Mouse (Mus musculus) spleen, postnatal 4 days (tissue): ENCODE measurements at regions not wholly inside any gene's neighbourhood (a gene's known extent, or its start where the extent isn't known, plus 50 kb on each side); places are given as distances from the start of the nearest gene placed in this dataset.
A peak's percentile ranks its signal among the peaks of the same experiment; 100 is the strongest.

ENCODE experiments used
- DNase-seq, 2 experiments: peaks; one replicate each; pipeline ENCODE4 v3.0.0; 2022; ENCODE audit warnings: low spot score in 2 of 2

DNA sequence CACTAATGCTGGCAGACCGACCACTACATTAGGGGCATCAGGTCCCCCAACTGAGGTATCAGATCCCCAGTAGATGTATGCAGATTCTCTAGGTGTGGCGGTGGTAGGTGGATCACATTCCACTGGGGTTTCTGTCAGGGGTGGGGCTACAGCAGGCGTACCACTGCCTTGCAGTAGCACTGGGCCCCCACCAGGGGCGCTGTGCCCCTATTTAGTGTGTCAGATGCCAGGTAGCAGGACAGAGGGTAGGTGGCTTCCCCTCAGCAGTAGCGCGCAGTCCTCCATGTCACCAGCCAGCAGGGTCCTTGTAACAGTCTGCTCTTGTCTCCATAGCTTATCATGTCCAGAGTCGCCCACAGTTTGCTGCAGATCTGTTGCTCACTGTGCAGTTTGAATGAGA is 169.9 kb upstream of the Kcnab2 start:
- no peak for DNase-seq

DNA sequence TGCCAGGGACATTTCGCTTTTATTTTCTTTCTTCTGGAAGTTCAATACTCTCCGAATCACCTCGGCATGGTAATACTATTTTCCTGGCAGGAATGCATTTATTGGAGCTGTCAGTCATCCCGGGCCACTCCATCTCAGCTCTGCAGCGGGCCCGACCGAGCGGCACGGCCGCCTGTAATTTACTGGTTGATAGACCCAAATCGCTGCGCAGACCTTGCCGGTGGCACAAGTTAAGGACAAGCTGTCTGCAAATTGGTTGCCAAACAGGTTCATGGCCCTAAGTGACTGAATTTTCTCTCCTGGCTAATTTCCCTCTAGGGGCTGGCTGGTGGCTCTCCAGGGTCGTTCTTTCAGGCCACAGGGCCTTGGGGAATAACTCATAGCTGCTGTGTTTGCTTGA is 169.4 kb upstream of the Kcnab2 start:
- DNase-seq, result no peak

DNA sequence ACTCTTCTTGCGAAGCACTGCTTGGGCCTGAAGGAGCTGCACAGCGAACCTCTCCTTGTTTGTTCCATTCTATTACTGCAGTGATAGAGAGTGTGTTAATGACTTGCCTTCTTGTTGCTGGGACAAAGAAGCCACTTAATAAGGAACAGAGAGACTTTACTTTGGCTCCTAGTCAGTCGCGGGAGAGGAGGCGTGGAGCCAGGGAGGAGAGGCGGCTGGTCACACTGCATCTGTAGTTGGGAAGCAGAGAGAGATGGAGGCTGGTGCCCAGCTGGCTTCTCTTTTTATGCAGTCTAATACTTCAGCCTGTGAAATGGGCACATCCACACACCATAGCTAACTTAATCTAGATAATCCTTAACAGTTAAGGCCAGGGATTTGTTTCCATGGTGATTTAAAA is 159.4 kb upstream of the Kcnab2 start:
- no peak for DNase-seq

DNA sequence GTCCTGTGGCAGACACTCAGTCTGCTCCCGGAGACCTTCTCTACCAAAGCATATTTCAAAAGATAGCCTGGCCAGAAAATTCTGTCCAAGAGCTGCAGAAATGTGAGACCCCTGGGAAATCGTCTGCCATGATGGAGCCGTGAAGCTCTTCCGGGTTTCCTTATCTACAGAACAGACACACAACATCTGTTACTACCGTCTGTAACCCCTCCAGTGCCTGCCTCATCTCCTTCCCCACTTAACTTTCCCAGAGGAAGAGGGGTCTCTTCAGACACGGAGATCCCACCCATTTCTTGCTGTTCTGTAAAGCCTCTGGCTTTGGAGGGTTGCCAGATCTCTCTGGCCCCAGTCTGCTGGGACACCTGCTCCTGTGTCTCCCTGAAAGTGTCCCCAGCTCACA is 156.2 kb upstream of the Kcnab2 start:
- no peak for DNase-seq

DNA sequence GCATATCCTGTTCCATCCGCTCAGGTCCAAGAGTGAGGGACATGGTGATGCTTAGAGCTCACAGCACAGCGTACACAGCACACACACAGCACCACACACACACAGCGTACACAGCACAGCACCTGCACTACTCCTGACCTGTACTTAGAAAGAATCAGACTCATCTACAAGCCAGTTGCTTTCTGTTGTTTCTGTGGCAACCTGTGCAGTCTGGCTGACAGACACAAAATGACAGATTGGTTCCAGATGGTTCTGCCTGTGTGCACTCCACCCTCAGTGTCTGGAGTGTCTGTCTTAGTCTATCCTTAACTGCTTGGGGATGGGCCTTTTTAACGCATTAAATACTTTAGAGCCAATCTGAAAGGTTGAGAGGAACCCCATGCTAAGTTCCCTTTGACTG is 150.4 kb upstream of the Kcnab2 start:
- no peak for DNase-seq

GRCm38 (mm10) chr4:152625032-152626003 is 147.6 kb upstream of the Kcnab2 start:
- DNase-seq, result peak in 1 of 2 experiments; percentile 70

- DNase-seq, result no peak
Measured at GRCm38 (mm10) chr4:152622022-152622777, 144.5 kb upstream of the Kcnab2 start.

- DNase-seq, result no peak
Measured at GRCm38 (mm10) chr4:152617636-152618035, 140.0 kb upstream of the Kcnab2 start.

GRCm38 (mm10) chr4:152615155-152615554 is 137.5 kb upstream of the Kcnab2 start:
- DNase-seq, result no peak

GRCm38 (mm10) chr4:152614356-152615100 is 136.9 kb upstream of the Kcnab2 start:
- DNase-seq, result no peak
